Mouse (Mus musculus): ENCODE measurements around the gene Auts2.

The Auts2 gene

GRCm38 (mm10) chr5:131647104-131647682 lies 896.0 kb downstream of the Auts2 start:
- in situ Hi-C loops (cut with MboI; ENCODE audit: unreplicated experiment in 2 of 2), result no loop called here

- in situ Hi-C loops (cut with MboI; ENCODE audit: unreplicated experiment in 2 of 2), result no loop called here
Measured at GRCm38 (mm10) chr5:131646192-131646775, 896.9 kb downstream of the Auts2 start.

DNA sequence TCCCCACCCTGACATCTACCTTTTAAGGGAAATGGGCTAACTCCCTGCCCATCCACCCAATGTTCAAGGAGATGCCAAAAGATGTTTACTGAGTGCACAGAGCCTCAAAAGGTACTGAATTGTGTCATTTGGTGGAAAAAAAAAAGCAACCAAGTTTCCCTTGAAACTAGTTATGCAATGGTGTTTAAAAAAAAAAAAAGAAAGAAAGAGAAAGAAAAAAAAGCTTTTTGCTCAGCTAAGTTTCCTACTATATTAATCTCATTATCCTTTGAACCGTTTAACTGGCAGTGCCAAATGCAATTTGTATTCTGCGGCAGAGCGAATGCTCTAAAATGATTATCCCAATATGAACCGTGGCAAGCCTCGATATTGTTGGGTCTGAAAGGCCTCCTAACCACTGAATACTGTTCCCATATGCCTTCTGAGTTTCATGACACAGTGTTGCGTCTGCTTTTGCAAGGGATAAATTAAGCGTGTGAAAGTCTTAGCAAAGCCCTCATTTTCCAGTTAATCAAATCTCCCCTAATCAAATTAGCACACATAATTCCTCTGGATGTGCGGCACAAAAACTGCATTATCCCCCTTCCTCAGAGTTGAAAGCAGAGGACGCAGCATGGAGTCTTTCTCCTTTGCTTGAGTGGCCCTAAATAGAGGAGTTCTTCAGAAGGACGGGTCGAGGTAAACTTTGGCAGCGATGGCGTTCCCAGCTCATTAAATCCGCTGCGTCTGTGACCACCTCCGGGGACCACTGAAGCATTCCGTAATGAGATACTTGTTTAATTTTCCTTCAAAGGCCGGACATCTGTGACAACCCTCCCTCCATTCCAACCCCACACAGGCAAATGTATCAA lies 897.6 kb downstream of the Auts2 start:
- in situ Hi-C loops (cut with MboI; ENCODE audit: unreplicated experiment in 2 of 2), result no loop called here

- in situ Hi-C loops (cut with MboI; ENCODE audit: unreplicated experiment in 2 of 2), result no loop called here
Measured at GRCm38 (mm10) chr5:131644331-131644730, 898.8 kb downstream of the Auts2 start.

GRCm38 (mm10) chr5:131643176-131644174 lies 899.7 kb downstream of the Auts2 start:
- in situ Hi-C loops (cut with MboI; ENCODE audit: unreplicated experiment in 2 of 2), result no loop called here

DNA sequence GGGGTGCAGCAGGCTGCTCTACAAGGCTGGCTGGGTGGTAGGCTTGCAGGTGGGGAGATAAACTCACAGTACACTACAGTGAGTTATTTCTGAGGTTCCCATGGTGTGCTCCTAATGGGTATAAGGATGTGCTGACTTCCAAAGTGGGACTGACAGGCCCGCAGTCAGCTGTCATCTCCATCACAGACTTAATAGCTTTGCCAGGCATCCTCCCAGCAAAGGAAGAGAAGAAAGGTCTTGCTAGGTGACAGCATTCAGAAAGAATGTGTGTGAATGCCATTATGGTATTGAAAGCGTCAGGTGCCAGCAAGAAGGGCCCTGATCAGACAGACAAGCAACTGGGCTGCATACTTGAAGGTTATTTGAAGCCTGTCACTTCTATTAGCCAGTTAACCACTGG lies 900.4 kb downstream of the Auts2 start:
- in situ Hi-C loops (cut with MboI; ENCODE audit: unreplicated experiment in 2 of 2), result no loop called here

- in situ Hi-C loops (cut with MboI; ENCODE audit: unreplicated experiment in 2 of 2), result no loop called here
Measured at GRCm38 (mm10) chr5:131636431-131636830, 906.7 kb downstream of the Auts2 start.

DNA sequence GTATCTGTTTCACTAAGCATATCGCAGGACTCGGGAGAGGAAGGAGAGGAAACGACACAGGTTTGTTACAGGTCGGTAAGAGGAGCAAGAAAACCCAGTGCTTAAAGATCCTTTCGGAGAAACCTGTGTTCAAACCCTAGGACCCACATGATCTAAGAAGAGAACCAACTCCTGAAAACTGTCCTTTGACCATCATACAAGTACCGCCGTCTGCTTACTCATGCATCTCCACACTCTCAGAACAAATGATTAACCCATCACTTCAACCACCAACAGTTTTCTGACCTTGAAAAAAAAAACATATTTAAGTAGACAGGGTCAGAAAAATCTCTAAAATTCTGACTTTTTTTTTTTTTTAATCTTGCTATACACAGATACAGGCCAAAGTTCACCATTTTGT lies 908.4 kb downstream of the Auts2 start:
- in situ Hi-C loops (cut with MboI; ENCODE audit: unreplicated experiment in 2 of 2), result no loop called here

- in situ Hi-C loops (cut with MboI; ENCODE audit: unreplicated experiment in 2 of 2), result no loop called here
Measured at GRCm38 (mm10) chr5:131631998-131632379, 911.2 kb downstream of the Auts2 start.

DNA sequence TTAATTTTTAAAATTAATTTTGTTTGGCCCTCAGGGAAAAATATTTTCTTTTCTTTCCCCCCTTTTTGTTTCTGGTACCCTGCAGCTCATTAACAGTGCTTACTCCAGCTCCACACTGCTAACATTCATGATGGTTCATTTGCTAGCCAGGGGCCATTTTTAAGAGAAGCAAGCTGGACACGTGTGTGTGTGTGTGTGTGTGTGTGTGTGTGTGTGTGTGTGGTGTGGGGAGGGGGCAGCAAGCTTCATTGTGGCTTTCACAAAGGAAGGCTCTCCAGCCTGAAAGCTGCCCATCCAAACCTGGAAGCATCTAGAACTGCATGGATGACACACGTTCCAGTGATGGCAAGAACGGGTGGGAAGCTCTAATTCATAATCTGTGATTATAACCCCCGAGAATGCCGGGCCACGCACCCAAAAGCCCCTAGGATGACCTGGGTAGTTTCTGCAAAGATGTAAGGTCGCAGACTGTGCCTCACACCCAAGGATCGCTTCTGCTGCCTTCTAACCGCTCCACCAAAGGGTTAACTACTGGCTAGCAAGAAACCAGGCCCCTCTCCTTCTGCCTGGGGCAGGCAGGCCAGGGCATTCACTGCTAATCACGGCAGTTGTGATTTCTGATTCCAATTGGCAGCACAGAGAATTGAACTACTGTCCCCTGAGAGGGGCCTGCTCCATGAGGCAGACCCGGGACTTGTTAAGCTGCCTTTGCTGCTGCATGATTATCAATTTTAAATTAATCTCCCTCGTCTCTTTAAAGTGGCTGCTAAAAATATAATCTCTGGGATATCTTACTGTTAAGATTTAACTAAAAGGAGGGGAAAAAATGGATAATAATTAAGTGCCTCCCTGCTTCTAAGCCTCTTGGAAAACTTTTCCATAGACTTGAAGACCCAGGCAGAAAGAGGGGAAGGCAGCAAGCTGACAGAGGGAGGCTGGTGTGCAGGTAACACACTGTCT lies 911.8 kb downstream of the Auts2 start:
- in situ Hi-C loops (cut with MboI; ENCODE audit: unreplicated experiment in 2 of 2), result no loop called here

DNA sequence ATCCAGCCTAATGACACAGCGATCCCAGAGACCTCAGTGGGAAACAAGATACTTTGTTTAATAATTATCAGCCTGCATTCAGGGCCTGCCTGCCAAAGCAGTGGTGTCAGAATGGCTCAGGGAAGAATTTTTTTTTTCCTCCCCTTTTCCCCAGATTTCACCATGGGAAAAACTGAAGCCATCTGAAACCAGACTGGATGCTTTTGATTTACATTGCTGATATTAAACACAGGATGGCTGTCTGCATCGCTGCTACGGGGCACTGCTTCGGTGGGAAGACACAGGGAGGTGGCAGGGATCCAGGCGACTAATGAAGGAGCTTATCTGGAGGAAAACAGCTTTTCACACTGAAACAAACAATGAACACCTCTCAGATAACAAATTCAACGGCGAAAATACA lies 912.6 kb downstream of the Auts2 start:
- in situ Hi-C loops (cut with MboI; ENCODE audit: unreplicated experiment in 2 of 2), result no loop called here

DNA sequence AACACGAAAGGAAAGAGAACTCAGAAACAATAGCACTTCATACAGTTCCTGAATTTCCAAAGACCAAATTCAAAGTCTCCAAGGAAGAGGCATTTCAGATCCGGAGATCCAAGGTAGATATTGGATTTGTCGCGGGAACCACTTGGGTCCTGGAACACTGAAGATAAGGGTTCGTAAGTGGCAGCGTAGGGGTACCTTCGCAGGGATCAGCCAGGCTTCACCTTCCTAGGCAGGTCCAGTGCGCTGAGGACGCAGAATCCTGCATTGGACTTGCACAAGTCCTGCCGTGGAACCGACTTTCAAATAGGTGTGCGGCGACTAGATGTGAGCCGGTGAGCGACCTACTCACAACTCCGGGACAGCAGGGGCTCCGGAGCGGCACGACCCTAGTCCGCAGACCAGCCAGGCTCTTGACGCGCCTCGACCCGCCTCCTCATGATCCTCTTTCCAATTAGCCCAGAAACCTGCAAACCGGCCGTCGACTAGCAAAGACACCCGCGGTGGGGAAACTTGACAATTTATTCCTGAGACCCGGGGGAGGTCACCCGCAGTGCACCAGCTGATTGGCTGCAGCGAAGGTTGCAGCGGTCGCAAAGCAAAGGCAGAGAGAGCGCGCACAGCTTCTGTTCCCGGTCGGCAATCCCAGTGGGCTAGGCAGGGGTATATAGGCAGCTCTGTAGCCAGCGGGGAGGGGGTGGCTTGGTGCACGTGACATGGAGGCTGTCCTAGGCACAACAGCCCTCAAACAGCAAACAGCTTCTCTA lies 926.8 kb downstream of the Auts2 start:
- in situ Hi-C loops (cut with MboI; ENCODE audit: unreplicated experiment in 2 of 2), result no loop called here

GRCm38 (mm10) chr5:131614238-131614637 lies 928.9 kb downstream of the Auts2 start:
- in situ Hi-C loops (cut with MboI; ENCODE audit: unreplicated experiment in 2 of 2), result no loop called here

GRCm38 (mm10) chr5:131613301-131613700 lies 929.8 kb downstream of the Auts2 start:
- in situ Hi-C loops (cut with MboI; ENCODE audit: unreplicated experiment in 2 of 2), result no loop called here

- in situ Hi-C loops (cut with MboI; ENCODE audit: unreplicated experiment in 2 of 2), result no loop called here
Measured at GRCm38 (mm10) chr5:131610702-131611101, 932.4 kb downstream of the Auts2 start.

DNA sequence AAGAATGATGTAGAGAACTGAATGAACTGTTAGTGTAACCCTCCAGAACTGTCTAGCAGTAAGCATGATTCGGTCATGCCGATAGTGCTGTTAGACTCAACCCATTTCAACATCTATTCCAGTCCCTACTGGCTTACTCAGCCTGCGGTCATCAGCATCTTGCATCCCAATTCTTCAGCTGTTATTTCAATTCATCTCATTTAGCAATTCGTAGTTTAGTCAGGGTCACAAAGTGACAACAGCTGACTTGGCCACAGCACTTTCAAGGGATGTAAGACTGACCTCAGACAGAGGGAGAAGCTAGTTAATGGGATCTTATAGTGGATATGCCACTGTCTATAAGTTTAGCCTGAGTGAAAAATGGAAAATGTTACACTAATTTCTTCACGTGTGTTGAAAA lies 936.4 kb downstream of the Auts2 start:
- in situ Hi-C loops (cut with MboI; ENCODE audit: unreplicated experiment in 2 of 2), result no loop called here

DNA sequence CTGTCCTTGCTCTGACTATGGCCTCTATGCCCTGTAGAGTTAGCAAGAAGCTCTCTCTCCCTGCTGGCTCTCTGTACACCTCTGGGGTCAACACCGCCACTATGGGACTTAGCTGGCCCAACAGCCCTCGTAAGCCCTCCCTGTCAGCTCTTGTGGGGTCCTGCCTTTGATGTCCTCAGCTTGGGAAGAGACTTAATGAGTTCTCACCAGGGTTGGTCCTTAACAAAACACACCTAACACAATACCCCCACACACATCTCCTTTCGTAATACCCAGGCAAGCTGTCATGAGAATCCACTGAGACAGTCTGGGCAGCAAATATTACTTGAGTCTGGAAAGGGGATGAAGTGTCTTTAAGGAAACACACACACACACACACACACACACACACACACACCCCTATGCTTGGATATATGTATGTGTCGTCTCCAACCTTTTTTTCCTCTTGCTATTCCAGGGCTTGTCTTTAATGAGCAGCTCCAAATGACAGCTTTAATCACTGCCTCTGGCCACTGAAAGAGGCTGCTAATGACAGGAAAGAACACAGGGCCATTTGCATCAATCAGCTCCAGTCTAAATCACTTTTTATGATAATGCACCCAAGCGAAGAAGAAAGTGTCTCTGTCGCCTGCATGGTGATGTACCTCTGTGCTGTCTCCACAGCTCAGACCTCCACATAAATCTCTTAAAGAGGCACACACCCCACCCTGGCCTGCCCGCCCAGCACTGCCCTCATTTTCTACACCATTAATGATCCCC lies 941.0 kb downstream of the Auts2 start:
- in situ Hi-C loops (cut with MboI; ENCODE audit: unreplicated experiment in 2 of 2), result no loop called here

Data from v-Abl transformed pro-B cells (cell line).